Mouse (Mus musculus) kidney, adult 11 months (tissue): ENCODE measurements at regions not wholly inside any gene's neighbourhood (a gene's known extent, or its start where the extent isn't known, plus 50 kb on each side); places are given as distances from the start of the nearest gene placed in this dataset.

Source experiments
- DNase-seq: peaks from one replicate; pipeline ENCODE4 v3.0.0; 2022

GRCm38 (mm10) chr11:23171760-23172159 is 84.1 kb upstream of the Xpo1 start:
- no peak for DNase-seq

- DNase-seq = no peak
Observed at GRCm38 (mm10) chr11:23181647-23182046, 74.2 kb upstream of the Xpo1 start.

- no peak for DNase-seq
Observed at GRCm38 (mm10) chr11:23185211-23185610, 70.6 kb upstream of the Xpo1 start.

DNA sequence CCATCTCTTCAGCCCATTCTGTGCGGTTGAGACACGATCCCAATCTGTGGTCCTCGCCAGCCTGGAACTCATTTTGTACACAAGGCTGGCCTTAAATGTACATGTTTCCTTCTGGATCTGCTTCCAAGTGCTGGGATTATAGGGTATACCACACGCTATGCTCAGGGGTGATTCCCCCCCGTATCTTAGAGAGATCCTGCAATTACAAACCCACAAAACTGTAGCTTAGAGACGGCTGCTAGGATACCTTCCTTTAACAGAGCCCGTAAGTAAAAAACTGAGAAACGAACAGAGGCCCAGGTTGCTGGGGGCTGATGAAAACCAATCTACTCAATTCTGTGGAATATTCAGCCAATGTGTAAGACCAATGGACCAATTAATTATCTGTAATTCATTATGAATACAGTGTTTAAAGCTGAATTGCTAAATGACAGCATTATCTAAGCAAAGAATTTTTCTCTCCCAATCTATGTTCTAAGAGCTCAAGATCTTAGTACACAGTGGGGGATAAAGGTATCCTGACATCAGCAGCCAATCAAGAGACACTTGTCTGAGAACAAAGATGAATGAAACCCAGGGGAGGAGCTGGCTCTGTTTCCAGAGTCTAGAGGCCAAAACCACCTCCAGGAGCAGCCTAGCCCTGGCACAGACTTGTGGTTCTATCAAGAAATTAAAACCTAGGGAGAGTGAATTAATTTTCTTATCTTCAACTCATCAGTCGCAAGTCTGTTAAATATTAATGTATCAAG is 54.0 kb upstream of the Xpo1 start:
- no peak for DNase-seq

DNA sequence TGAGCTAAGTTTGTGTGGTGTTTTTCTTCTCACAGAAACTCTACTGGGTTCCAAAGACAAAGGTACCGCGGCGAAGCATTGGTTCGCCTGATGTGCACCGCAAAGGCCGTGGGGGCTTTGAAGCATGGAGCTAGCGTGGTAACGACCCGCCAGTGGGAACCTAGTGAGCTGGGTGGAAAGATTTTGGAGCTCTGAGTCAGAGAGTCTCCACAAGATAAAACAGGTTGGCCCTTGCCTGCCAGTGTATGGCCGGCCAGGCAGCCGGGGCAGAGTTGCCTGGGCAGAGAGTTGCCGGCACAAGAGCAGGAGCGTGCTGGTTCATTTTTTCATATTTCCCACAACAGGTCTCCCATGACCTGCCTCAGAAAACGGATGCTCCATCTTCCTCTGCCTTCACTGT is 52.3 kb upstream of the Xpo1 start:
- DNase-seq = no peak

DNA sequence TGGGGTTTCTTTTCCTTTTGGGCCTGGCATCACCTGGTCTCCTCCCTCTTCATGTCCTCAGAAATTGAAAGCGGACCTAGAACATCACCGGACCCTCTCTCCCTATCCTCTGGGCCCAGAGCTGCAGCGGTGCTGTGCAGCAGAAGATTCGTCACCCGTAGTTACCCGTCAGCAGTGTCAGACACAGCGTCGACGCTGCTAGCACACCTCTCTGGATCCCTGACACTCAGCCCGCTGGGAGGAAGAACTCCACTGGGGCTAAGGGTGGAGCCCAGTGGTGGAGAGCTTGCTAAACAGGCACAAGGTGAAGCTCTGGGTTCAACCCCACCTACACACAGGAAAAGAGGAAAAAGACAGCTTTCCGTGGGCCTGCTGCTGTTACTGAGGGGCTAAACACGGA is 51.8 kb upstream of the Xpo1 start:
- DNase-seq = no peak
